Mouse (Mus musculus): ENCODE results near the gene P2ry14.
"Not testable (repeated sequence)": the region's sequence is repeated elsewhere in the genome, so short reads cannot be mapped to it uniquely, and the experiment has no call there.

P2ry14 gene

DNA sequence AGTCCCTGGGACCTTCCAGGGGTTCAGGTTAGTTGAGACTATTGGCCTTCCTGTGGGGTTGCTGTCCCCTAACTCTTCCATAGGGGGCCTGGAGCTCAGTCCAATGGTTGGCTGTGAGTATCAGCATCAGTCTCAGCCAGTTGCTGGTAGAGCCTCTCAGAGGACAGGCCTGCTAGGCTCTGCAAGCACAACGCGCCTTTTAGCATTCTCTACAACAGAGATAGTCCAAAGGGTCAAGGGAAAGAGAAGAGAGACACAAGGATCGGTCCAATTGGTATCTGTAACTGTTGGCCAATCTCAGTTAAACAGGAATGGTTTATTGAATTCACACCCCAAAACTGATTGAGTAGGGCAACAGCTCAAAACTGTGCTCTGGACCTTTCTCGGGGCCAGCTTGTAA, 46.0 kb downstream of the P2ry14 start:
- no peak for DNase-seq (ENCODE audit: low read depth, low spot score)

DNA sequence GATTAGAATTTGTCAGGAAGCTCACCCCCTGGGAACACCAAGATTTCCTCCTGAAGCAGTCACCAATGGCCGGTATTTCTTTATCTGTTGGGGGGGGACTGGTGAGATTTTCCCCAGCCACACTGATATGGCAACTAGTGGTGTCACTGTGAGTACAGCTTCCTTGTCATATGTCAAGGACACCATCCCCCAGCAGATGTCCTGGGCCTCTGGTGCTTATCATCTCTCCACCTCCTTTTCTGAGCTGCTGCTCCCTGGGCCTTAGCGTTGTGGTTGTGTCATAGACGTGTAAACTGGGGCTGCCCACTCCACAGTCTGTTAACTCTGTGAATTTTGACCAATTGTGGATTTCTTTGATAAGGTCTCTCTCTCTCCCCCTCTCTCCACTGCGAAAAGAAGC, 49.0 kb downstream of the P2ry14 start:
- no peak for DNase-seq (ENCODE audit: low read depth, low spot score)

DNA sequence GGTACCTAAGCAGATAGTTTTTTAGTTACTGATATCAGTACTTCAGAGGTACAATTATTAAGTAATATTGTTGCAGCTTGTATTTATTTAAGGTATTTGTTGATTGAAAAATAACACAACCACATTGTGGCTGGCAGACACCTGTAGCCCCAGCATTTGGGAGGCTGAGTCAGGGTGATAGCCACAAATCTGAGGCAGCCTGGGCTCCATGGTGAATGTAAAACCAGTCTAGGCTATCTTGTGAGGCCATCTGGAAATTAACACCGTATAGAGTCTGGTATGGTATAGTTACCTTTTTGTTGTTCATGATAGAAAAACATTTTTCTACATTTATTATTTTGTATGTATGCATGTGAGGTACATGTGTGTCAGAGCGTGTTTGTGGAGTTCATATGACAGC, 51.3 kb downstream of the P2ry14 start:
- no peak for DNase-seq (ENCODE audit: low read depth, low spot score)

DNA sequence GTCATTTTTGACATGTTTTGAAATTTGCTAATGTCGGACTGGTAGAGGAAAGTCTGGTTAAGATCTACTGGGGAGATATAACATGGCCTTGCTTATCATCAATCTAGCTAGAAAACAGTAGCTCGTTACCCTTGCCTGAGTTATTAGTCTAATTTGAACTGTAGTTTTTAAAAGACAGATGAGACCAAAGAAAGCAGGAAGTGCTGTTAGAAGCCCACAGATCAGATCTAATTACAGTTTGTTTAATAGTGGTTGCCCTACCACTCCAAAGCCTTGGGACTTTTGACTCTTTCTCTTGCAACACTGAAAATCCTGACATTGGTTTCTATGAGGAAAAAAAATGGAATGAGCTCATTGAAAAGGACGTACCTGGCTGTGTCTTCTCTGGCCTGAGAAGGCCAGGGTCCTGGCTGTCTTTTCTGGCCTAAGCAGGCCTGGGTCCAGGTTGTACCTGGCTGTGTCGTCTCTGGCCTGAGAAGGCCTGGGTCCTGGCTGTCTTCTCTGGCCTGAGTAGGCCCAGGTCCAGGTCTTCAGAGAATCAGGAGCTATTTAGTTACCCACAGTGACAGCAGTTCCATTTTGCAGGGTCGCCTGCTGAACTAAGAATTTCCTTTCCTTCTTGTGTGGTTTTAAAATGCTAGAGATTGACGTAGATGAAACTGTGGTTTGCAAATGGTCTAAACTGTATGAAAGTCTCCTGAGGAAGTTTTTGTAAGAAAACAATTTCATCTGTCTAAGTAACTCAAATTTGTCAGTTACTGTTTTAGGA, 52.0 kb downstream of the P2ry14 start, which contains the start of gene Gpr171:
Gene Gpr171 (minus strand): TSS at position 604 of the 769 bp plus-strand sequence.
- no peak for DNase-seq (ENCODE audit: low read depth, low spot score)

DNA sequence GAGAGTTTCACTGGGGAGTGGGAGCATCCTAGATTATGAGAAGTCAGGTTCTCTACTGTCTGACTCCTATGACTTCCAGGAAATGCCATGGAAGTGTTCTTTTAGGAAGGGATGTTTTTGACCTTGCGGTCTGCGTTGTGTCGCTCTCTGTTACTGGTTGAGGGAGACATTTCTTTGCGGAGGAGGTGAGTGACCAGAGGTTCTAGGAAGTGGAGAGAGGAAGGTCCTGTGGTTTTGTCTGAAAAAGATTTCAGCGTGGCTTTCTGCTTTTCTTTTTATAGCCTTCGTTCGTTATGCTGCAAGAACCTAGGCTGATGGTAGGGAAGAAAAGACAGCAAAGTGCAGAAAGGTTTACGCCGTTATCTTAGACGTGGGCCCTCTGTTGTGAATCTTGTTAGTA, 54.9 kb downstream of the P2ry14 start:
- no peak for DNase-seq (ENCODE audit: low read depth, low spot score)

DNA sequence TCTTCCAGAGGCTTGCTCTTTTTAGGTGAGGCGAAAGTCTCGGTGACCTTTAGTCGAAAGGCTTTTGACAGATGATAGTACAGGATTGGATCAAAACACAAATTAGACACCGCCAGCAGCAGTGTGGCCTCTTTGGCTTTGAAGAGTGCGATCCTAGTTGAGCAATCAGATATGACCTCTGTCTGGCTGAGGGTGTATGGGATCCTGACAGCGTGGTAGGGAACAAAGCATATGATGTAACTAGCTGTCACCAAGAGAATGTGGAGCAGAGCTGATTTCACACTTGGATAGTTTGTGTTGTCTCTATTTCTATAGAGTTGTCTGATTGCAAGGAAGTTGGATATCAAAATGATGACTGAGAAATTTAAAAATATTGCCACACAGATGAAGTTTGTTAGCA, 56.0 kb downstream of the P2ry14 start:
- no peak for DNase-seq (ENCODE audit: low read depth, low spot score)

DNA sequence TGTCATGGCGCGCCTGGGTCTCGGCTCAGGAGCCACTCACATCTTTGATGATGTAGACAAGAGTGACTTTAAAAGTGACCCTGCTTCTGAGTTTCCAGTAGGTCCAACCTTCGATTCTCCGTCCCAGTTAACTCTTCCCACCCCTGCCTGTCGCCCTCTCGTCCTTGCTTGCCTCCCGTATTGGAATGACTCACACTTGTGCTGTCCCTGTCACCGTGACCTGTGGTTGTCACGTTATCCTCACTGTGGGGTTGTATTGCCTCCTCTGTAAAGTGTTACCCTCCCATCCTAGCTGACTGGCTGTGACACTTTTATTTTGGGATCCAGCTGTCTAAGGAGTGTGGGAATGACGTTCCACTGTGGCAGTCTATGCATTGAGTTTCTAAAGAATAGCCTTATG, 60.7 kb downstream of the P2ry14 start:
- no peak for DNase-seq (ENCODE audit: low read depth, low spot score)

DNA sequence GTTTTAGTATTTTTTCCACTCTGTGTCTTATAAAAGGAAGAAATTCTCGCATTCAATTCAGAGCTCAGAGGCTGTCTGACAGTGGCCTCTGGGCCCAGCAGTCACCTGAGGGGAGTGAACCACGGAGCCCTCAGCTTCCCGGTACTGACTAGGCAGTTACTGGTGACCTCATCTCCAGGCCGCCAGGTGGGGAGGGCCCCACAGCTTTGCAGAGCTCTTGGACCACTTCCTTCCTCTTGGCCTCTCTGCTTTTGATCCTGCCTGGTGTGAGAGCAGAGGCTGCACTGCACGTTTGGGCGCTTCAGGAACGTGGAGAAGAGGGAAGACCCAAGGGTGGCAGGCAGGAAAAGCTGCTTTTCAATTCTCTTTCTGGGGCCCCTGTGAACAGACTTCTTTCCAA, 72.5 kb downstream of the P2ry14 start:
- DNase-seq (ENCODE audit: low read depth, low spot score) = peak; percentile 6

DNA sequence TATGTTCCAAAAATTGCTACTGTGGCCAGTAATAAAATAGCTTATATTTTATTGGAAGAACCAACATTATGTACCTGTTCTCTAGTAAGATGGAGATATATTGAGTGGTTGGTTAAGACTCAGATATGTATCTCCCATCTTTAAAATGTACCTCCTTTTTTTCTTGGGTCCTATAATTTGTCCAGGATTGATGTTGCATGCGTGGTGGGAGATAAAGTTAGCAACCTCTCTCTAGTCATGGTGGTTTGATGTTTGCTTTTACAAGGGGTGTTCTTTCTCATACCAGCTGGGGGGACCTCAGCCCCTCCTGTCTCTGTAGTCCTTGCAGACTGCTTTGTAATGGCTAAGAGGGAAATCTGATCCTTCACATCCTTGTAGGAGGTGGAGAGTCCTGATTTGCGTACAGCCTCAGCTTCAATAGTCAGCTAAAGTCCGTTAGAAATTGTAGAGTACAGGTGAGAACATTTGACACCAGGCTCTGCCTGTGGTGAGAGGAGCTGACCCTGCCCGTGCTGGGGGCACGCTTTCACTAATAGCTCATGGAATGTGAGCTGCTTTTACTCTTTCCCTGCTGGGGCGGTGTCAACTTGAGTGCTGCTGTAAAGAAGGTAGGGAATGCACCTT, 73.0 kb downstream of the P2ry14 start:
- no peak for DNase-seq (ENCODE audit: low read depth, low spot score)

DNA sequence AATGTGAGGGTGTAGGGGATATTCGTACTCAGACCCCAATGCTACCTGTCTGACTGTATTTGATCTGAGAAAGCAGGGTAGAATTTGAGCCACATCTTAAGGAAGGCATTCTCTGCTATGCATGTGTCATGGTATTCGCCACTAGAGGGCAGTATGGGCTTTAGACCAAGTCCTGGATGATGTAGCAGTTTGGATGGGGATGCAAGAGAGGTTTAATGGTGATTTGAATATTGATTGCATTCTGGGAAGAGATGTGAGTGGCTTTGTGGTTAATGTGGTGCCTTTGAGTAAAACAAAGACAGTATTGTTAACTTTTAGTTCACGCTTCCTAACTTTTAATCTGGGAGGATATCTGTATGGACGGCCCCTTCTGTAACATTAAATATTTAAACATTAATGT, 74.1 kb downstream of the P2ry14 start:
- peak; percentile 87 for DNase-seq (ENCODE audit: low read depth, low spot score)

DNA sequence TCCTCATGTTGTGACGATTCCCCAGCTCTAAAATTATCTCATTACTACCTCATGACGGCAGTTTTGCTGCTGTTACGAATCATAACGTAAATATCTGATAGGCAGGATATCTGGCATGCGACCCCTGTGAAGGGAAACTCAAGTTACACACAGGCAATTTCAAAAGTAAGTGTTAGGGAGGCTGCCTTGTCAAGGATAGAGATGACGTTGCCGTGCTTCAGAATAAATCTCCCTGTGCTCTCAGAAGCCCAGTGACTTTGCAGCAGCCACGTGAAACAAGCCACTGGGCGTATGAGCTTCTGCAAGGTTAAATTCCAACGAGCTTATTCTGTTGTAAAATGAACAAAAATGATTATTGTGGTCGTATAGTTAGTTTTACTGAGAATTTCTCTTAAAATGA, 74.8 kb downstream of the P2ry14 start:
- DNase-seq (ENCODE audit: low read depth, low spot score) = no peak

DNA sequence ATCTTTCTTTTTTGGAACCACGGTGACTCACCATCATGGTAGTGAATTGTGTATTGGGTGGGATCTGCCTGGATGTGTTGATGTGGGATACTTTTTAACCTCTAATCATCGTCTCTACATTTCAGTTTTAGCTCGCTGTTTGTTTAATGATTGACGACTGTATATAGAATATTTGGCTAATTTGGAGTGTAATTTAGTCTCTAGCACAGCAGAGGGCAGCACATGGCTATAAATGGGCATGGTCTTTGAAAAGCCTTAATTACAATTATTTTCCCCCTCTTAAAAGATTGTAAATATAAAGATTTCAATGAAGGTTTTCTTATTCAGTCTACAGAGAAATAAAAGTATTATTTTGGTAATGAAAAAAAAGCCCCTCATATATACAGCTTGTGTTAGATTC, 76.1 kb downstream of the P2ry14 start:
- DNase-seq (ENCODE audit: low read depth, low spot score) = no peak

DNA sequence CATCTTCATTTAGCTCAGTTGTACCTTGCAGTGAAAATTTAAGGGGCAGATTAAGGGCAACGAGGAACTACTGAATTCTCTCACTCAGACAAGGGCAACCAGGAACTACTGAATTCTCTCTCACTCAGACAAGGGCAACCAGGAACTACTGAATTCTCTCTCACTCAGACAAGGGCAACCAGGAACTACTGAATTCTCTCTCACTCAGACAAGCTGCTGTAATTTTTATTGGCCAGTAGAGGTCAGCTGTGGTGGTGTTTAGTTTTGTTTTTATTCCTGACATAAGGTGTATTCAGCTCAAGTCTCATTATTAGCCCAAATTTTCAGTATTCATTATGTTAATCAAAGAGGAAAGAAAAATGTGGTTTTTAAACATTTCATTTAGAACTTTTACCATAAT, 84.3 kb downstream of the P2ry14 start:
- not testable (repeated sequence) for DNase-seq (ENCODE audit: low read depth, low spot score)

DNA sequence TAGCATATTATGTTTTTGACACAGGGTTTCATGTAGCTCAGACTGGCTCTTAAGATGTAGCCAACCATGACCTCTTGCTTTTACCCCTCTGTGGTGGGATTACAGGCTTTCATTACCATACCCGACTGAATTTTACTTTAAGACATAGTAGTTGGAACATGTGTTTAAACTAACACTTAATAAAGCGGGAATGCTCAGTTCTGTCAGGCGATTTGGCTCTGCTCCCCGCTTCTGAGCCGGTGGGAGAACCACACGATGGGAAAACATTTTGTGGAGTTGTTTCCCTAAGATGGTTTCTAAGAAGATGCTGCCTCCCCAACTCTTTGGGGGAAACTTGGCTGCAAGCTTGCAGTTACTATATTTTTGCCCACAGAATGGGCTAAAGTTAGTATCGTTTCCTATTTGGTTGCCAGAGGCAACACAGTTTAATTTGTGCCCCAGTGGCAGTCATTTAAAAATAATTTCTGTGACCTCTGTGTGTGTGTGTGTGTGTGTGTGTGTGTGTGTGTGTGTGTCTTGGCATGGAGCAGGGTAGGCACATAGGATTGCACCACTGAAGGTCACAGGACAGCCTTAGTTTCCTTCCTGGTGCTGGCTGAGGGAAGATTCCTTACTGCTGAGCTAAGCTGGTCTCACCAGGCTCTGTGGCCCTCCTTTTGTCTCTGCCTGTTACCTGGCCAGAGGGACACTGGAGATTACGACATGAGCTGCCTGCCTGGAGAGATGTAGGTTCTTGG, 86.7 kb downstream of the P2ry14 start:
- no peak for DNase-seq (ENCODE audit: low read depth, low spot score)

DNA sequence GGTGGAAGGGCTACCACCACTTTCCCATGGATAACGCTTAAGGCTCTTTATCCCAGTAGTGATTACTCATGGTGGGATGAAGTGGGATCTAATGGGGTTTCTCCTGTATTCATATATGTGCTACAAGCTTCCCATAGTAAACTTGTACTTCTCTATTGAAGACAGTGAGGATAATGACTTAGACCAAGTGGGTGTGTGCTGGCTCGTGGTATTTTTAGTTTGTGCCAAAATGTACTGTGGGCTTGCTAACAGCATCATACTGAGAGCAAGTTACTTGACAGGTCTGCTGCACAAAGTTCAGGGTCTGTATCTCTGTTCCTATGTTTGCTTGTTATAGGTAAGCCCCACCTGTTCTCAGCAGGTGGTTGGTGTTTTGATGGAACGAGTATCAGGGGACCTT, 87.5 kb downstream of the P2ry14 start:
- no peak for DNase-seq (ENCODE audit: low read depth, low spot score)

All from ZHBTc4 (cell line).